Mouse (Mus musculus) kidney, postnatal 0 days (tissue): ENCODE measurements around the gene Fbxo24. TPM values are rescaled to one million over a fixed set of nuclear protein-coding genes. Genes with fewer than 3 reads are reported as not detected.

Experiments
- ATAC-seq: fragments of 200-750 bp; cut with Nextera tagmentation; replicated peaks from 2 replicates; pipeline ENCODE4 v1.8.0; 2017; ENCODE audit warnings: low read depth, moderate number of reproducible peaks, moderate TSS enrichment, moderate library complexity; ENCODE audit not compliant: low FRiP score
- DNase-seq: peaks from one replicate; pipeline ENCODE4 v3.0.0-alpha.2; 2016; ENCODE audit warnings: low spot score
- H3K27ac ChIP-seq: fragments of 300-500 bp; sonication (generic); 2 replicates; pipeline ENCODE4 v1.5.1; 2014; ENCODE audit warnings: mild to moderate bottlenecking
- H3K27me3 ChIP-seq: fragments of 300-500 bp; sonication (generic); 2 replicates; pipeline ENCODE4 v1.6.1; 2014; ENCODE audit warnings: low read length, mixed read lengths; ENCODE audit not compliant: insufficient read depth
- H3K36me3 ChIP-seq: fragments of 300-500 bp; sonication (generic); 2 replicates; pipeline ENCODE4 v1.6.1; 2014; ENCODE audit warnings: low read length, mixed read lengths; ENCODE audit not compliant: insufficient read depth
- H3K4me1 ChIP-seq: fragments of 300-500 bp; sonication (generic); replicated peaks from 2 replicates; pipeline ENCODE4 v1.6.1; 2014; ENCODE audit warnings: antibody characterized with exemption, low read length, mixed read lengths; ENCODE audit not compliant: insufficient read depth
- H3K4me2 ChIP-seq: fragments of 300-500 bp; sonication (generic); 2 replicates; pipeline ENCODE4 v1.6.1; 2014; ENCODE audit warnings: mild to moderate bottlenecking, low read length, moderate library complexity, mixed read lengths
- H3K4me3 ChIP-seq: fragments of 300-500 bp; sonication (generic); replicated peaks from 2 replicates; pipeline ENCODE4 v1.5.1; 2014; ENCODE audit warnings: low read depth, low read length
- H3K9ac ChIP-seq: fragments of 300-500 bp; sonication (generic); 2 replicates; pipeline ENCODE4 v1.6.1; 2014; ENCODE audit warnings: low read depth, low read length
- H3K9me3 ChIP-seq: fragments of 300-500 bp; sonication (generic); replicated peaks from 2 replicates; pipeline ENCODE4 v1.6.1; 2016; ENCODE audit warnings: low read length, inconsistent platforms, mixed read lengths
- CTCF ChIP-seq: IDR thresholded peaks from 2 replicates; pipeline ENCODE4 v1.5.1; 2016; ENCODE audit warnings: antibody characterized with exemption, low read depth, mild to moderate bottlenecking, moderate library complexity
- WGBS: fragments of 180-500 bp; shearing (Covaris S2); extraction: QIAGEN DNeasy Blood & Tissue Kit; methylation state at CpG from one replicate; pipeline ENCODE4 v1.1.7; 2014; 5-methylcytosine and 5-hydroxymethylcytosine counted together
- polyA plus RNA-seq: library from polyadenylated mRNA; unstranded; fragments of >200 nt; fragmentation: Nextera tagmentation; extraction: Ambion mirVana; gene quantifications from 2 replicates; pipeline ENCODE4 v1.2.1, GENCODE M21; 2015

Gene Fbxo24
- polyA plus RNA-seq, 1 experiment from 2014 or later = 0.17 TPM

GRCm38 (mm10) chr5:137595921-137596320 lies 32.9 kb downstream of the Fbxo24 start:
- no peak overlapping the region for H3K9ac ChIP-seq
- no peaks in the 10 kb centered on the region for H3K36me3 ChIP-seq
- H3K4me2 ChIP-seq = no peak overlapping the region
- peaks cover 6% of the 10 kb centered on the region; the same call in 1 of the 2 replicates for H3K4me1 ChIP-seq
- H3K27me3 ChIP-seq = no peaks in the 10 kb centered on the region
- ATAC-seq (no peak), DNase-seq (no peak)
- no peak overlapping the region for H3K4me3 ChIP-seq
- no peaks in the 10 kb centered on the region for H3K9me3 ChIP-seq
- no peak for TF ChIP-seq CTCF
- no peak overlapping the region for H3K27ac ChIP-seq
- 80% methylated on average over 7 of the region's 7 CpGs for WGBS

- ATAC-seq (no peak), DNase-seq (no peak)
- Histone ChIP-seq H3K4me2 (no peak overlapping the region), H3K9ac (no peak overlapping the region), H3K27me3 (no peaks in the 10 kb centered on the region), H3K4me1 (no peaks in the 10 kb centered on the region), H3K4me3 (no peak overlapping the region), H3K27ac (no peak overlapping the region), H3K9me3 (no peaks in the 10 kb centered on the region), H3K36me3 (no peaks in the 10 kb centered on the region)
- WGBS = 75% methylated on average over 5 of the region's 5 CpGs
- no peak for TF ChIP-seq CTCF
Measured at GRCm38 (mm10) chr5:137590507-137590906, 38.3 kb downstream of the Fbxo24 start.

GRCm38 (mm10) chr5:137584976-137585375 lies 43.8 kb downstream of the Fbxo24 start:
- ATAC-seq = no peak
- Histone ChIP-seq H3K4me2 (no peak overlapping the region), H3K9me3 (no peaks in the 10 kb centered on the region), H3K4me1 (no peaks in the 10 kb centered on the region), H3K36me3 (no peaks in the 10 kb centered on the region), H3K27me3 (peaks cover 8% of the 10 kb centered on the region; the same call in 1 of the 2 replicates), H3K9ac (no peak overlapping the region), H3K27ac (no peak overlapping the region), H3K4me3 (no peak overlapping the region)
- TF ChIP-seq CTCF = peak; percentile 68
- peak; percentile 85 for DNase-seq
- WGBS = 34% methylated on average over 8 of the region's 8 CpGs

- peak overlapping the region; percentile 20; the same call in 1 of the 2 replicates for H3K4me3 ChIP-seq
- H3K4me2 ChIP-seq = peak overlapping the region; percentile 56
- H3K9me3 ChIP-seq = no peaks in the 10 kb centered on the region
- ATAC-seq = peak; percentile 30; the same call in 1 of the 2 replicates
- H3K27ac ChIP-seq = no peak overlapping the region
- 14% methylated on average over 27 of the region's 27 CpGs for WGBS
- no peaks in the 10 kb centered on the region for H3K4me1 ChIP-seq
- no peaks in the 10 kb centered on the region for H3K36me3 ChIP-seq
- no peak for TF ChIP-seq CTCF
- peaks cover 8% of the 10 kb centered on the region; the same call in 1 of the 2 replicates for H3K27me3 ChIP-seq
- peak; percentile 52 for DNase-seq
- H3K9ac ChIP-seq = 0 out of 2 replicates have a peak overlapping the region, but pooled peaks have one; percentile 14
Measured at GRCm38 (mm10) chr5:137583670-137584169, 45.1 kb downstream of the Fbxo24 start.

GRCm38 (mm10) chr5:137582702-137583101 lies 46.1 kb downstream of the Fbxo24 start:
- TF ChIP-seq CTCF = no peak
- H3K27ac ChIP-seq = no peak overlapping the region
- DNase-seq = no peak
- no peak overlapping the region for H3K9ac ChIP-seq
- no peaks in the 10 kb centered on the region for H3K4me1 ChIP-seq
- H3K27me3 ChIP-seq = peaks cover 8% of the 10 kb centered on the region; the same call in 1 of the 2 replicates
- ATAC-seq = no peak
- H3K4me3 ChIP-seq = no peak overlapping the region
- H3K36me3 ChIP-seq = no peaks in the 10 kb centered on the region
- WGBS = 31% methylated on average over 8 of the region's 8 CpGs
- no peaks in the 10 kb centered on the region for H3K9me3 ChIP-seq
- no peak overlapping the region for H3K4me2 ChIP-seq

GRCm38 (mm10) chr5:137580246-137580645 lies 48.6 kb downstream of the Fbxo24 start:
- Histone ChIP-seq H3K9ac (no peak overlapping the region), H3K36me3 (no peaks in the 10 kb centered on the region), H3K4me3 (no peak overlapping the region), H3K27ac (no peak overlapping the region), H3K9me3 (no peaks in the 10 kb centered on the region), H3K4me2 (no peak overlapping the region), H3K4me1 (no peaks in the 10 kb centered on the region), H3K27me3 (peaks cover 8% of the 10 kb centered on the region; the same call in 1 of the 2 replicates)
- ATAC-seq = no peak
- no peak for DNase-seq
- WGBS = 81% methylated on average over 6 of the region's 6 CpGs
- no peak for TF ChIP-seq CTCF

- WGBS = 4% methylated on average over 27 of the region's 27 CpGs
- no peak overlapping the region for H3K27ac ChIP-seq
- peak; percentile 48 for TF ChIP-seq CTCF
- H3K27me3 ChIP-seq = no peaks in the 10 kb centered on the region
- H3K36me3 ChIP-seq = no peaks in the 10 kb centered on the region
- no peaks in the 10 kb centered on the region for H3K9me3 ChIP-seq
- H3K4me1 ChIP-seq = peaks cover 5% of the 10 kb centered on the region; the same call in 1 of the 2 replicates
- ATAC-seq (no peak; the same call in 1 of the 2 replicates), DNase-seq (peak; percentile 18)
- 0 out of 2 replicates have a peak overlapping the region, but pooled peaks have one; percentile 13 for H3K4me3 ChIP-seq
- H3K9ac ChIP-seq = no peak overlapping the region
- peak overlapping the region; percentile 49 for H3K4me2 ChIP-seq
Measured at GRCm38 (mm10) chr5:137574470-137574901, 54.3 kb downstream of the Fbxo24 start.
